Comparison of ENCODE assay signal across 16 mouse cellular contexts in genomic region chr13:100524896-100525295, GRCm38 (mm10).
A peak's percentile ranks its signal among the peaks of the same experiment; 100 is the strongest.
DNase-seq lines count a peak whose midpoint lies in the region.
"Had no signal": no experiment of that assay in that cellular context is flagged by ENCODE, and none has a peak within 500 bp of the region (broad histone marks: within the 10 kb centered on the region; RNA-seq: fewer than 3 reads in every experiment).

No protein-coding gene starts in this region.

- peak; percentile 39 for DNase-seq in cerebellum, adult 9-10 months
- no peak for DNase-seq in cerebellum, postnatal 14 days
- peak; percentile 28 for DNase-seq in heart, adult 11 months
- no peak for DNase-seq in heart, adult 9 months (ENCODE audit: low spot score in 2 of 2)
- DNase-seq in Muller cell, postnatal 12 days (ENCODE audit: inconsistent ontology term): peak; percentile 60
- DNase-seq in retina, embryonic 14.5 days (ENCODE audit: low spot score): peak; percentile 12
- DNase-seq in embryo, embryonic 10.5 days (ENCODE audit: low spot score): no peak
- DNase-seq in B cell, adult 2 months: no peak
- DNase-seq: adrenal gland, adult 8-10 months; adrenal gland, postnatal 25 days; cerebellum, adult 11 months; gastrocnemius, postnatal 10 days; gastrocnemius, postnatal 36 days; heart, postnatal 10 days; heart, postnatal 36 days; kidney, adult 11 months had no signal

Comparison
In these comparisons a context has a peak if more than half of its experiments do, and no peak if none do; other contexts are left out.
1. DNase-seq: peak in cerebellum, adult 9-10 months (single experiment), heart, adult 11 months (single experiment), Muller cell, postnatal 12 days (single experiment) and retina, embryonic 14.5 days (single experiment); none in cerebellum, postnatal 14 days (0 of 2), heart, adult 9 months (0 of 2), embryo, embryonic 10.5 days (single experiment) and B cell, adult 2 months (0 of 2).